19 mouse cellular contexts compared by ENCODE assay signal in genomic region chr9:44075996-44076763, GRCm38 (mm10). TPM values are rescaled to one million over a fixed set of nuclear protein-coding genes. Genes with fewer than 3 reads are reported as not detected.
DNase-seq lines count a peak whose midpoint lies in the region; ATAC-seq and TF ChIP-seq lines count a peak whose summit lies in the region.
"Had no signal": no experiment of that assay in that cellular context is flagged by ENCODE, and none has a peak within 500 bp of the region (broad histone marks: within the 10 kb centered on the region; RNA-seq: fewer than 3 reads in every experiment).

No protein-coding gene starts in this region.

- no peak for TF ChIP-seq EP300 in stomach, postnatal 0 days (optimal IDR thresholded peaks at IDR 0.05)

- H3K4me2 ChIP-seq in kidney, embryonic 15.5 days, result no peak overlapping the region
- H3K4me2 ChIP-seq in stomach, postnatal 0 days (replicated peaks; ENCODE audit: low read depth), result no peak overlapping the region
- no peak overlapping the region for H3K4me2 ChIP-seq in intestine, embryonic 16.5 days (ENCODE audit: low read depth, low read length)
- H3K4me2 ChIP-seq: liver, embryonic 11.5 days; lung, embryonic 14.5 days; midbrain, embryonic 15.5 days; neural tube, embryonic 12.5 days had no signal

- peak overlapping the region; percentile 76 for H3K4me3 ChIP-seq in gastrocnemius, adult 2 months
- H3K4me3 ChIP-seq in kidney, adult 2 months (ENCODE audit: insufficient read depth, low read depth, low read length), result peak overlapping the region; percentile 30
- no peak overlapping the region for H3K4me3 ChIP-seq in kidney, embryonic 15.5 days (replicated peaks)
- H3K4me3 ChIP-seq in stomach, postnatal 0 days (ENCODE audit: low read depth, low read length), result no peak overlapping the region
- H3K4me3 ChIP-seq in intestine, embryonic 16.5 days (ENCODE audit: low read length), result no peak overlapping the region
- H3K4me3 ChIP-seq: hindbrain, embryonic 10.5 days; midbrain, embryonic 15.5 days; neural tube, embryonic 12.5 days had no signal

- no peak for DNase-seq in gastrocnemius, adult 2 months
- DNase-seq in gastrocnemius, postnatal 36 days, result no peak
- DNase-seq in kidney, adult 2 months, result peak; percentile 66
- no peak for DNase-seq in kidney, postnatal 14 days
- DNase-seq in stomach, postnatal 0 days (ENCODE audit: low spot score), result no peak
- DNase-seq: thymus, adult 18-20 months had no signal

- TF ChIP-seq POLR2A in kidney, adult 2 months (IDR thresholded peaks at IDR 0.05; ENCODE audit: low read depth, low read length), result no peak

- ATAC-seq in kidney, embryonic 15.5 days (replicated peaks; ENCODE audit: low FRiP score), result no peak
- ATAC-seq in stomach, postnatal 0 days (ENCODE audit: low FRiP score, low TSS enrichment), result no peak
- ATAC-seq in intestine, embryonic 16.5 days, result no peak
- ATAC-seq: forebrain, embryonic 16.5 days; midbrain, embryonic 15.5 days had no signal

- H3K9me3 ChIP-seq in kidney, embryonic 15.5 days (replicated peaks), result no peaks in the 10 kb centered on the region
- no peaks in the 10 kb centered on the region for H3K9me3 ChIP-seq in stomach, postnatal 0 days (ENCODE audit: control insufficient read depth, low read length)
- no peaks in the 10 kb centered on the region for H3K9me3 ChIP-seq in intestine, embryonic 16.5 days (ENCODE audit: control insufficient read depth, low read length)
- H3K9me3 ChIP-seq: G1E; hindbrain, embryonic 10.5 days; midbrain, embryonic 15.5 days; neural tube, embryonic 12.5 days had no signal

- intact Hi-C loops in gastrocnemius, adult 2 months (cut with DNase I), result no loop called here
- intact Hi-C loops in gastrocnemius, postnatal 36 days (cut with DNase I), result no loop called here

- H3K36me3 ChIP-seq in kidney, adult 2 months (ENCODE audit: control insufficient read depth, insufficient read depth, low read length), result no peaks in the 10 kb centered on the region
- no peaks in the 10 kb centered on the region for H3K36me3 ChIP-seq in kidney, embryonic 15.5 days
- H3K36me3 ChIP-seq in stomach, postnatal 0 days (ENCODE audit: control insufficient read depth, insufficient read depth, low read length), result no peaks in the 10 kb centered on the region
- no peaks in the 10 kb centered on the region for H3K36me3 ChIP-seq in intestine, embryonic 16.5 days (ENCODE audit: control insufficient read depth, insufficient read depth, low read length)
- H3K36me3 ChIP-seq: midbrain, embryonic 15.5 days; neural tube, embryonic 12.5 days had no signal

- no peaks in the 10 kb centered on the region for H3K27me3 ChIP-seq in kidney, adult 2 months (replicated peaks; ENCODE audit: control insufficient read depth, insufficient read depth, low read length)
- no peaks in the 10 kb centered on the region for H3K27me3 ChIP-seq in kidney, embryonic 15.5 days
- H3K27me3 ChIP-seq in stomach, postnatal 0 days (ENCODE audit: control insufficient read depth, insufficient read depth, low read length), result no peaks in the 10 kb centered on the region
- H3K27me3 ChIP-seq in intestine, embryonic 16.5 days (replicated peaks; ENCODE audit: control insufficient read depth, insufficient read depth, low read length), result no peaks in the 10 kb centered on the region
- H3K27me3 ChIP-seq: midbrain, embryonic 15.5 days; neural tube, embryonic 12.5 days had no signal

- peak overlapping the region; percentile 97 for H3K27ac ChIP-seq in gastrocnemius, adult 2 months
- peak overlapping the region; percentile 60 for H3K27ac ChIP-seq in kidney, adult 2 months (ENCODE audit: insufficient read depth, low read depth, low read length)
- H3K27ac ChIP-seq in kidney, embryonic 15.5 days, result peak overlapping the region; percentile 2
- peak overlapping the region; percentile 30; the same call in 1 of the 2 replicates for H3K27ac ChIP-seq in stomach, postnatal 0 days (replicated peaks)
- H3K27ac ChIP-seq in intestine, embryonic 16.5 days (ENCODE audit: low read length), result no peak overlapping the region
- H3K27ac ChIP-seq: hindbrain, embryonic 10.5 days; macrophage; midbrain, embryonic 15.5 days; neural tube, embryonic 12.5 days had no signal

- peaks cover 47% of the 10 kb centered on the region for H3K4me1 ChIP-seq in kidney, adult 2 months (ENCODE audit: control insufficient read depth, insufficient read depth, low read length)
- peaks cover 78% of the 10 kb centered on the region for H3K4me1 ChIP-seq in kidney, embryonic 15.5 days
- H3K4me1 ChIP-seq in stomach, postnatal 0 days (replicated peaks; ENCODE audit: control insufficient read depth, insufficient read depth), result peaks cover 22% of the 10 kb centered on the region
- H3K4me1 ChIP-seq in intestine, embryonic 16.5 days (ENCODE audit: control insufficient read depth, insufficient read depth, low read length), result peaks cover 31% of the 10 kb centered on the region

- no peak for TF ChIP-seq CTCF in gastrocnemius, adult 2 months (IDR thresholded peaks at IDR 0.05)
- TF ChIP-seq CTCF in kidney, adult 2 months (conservative IDR thresholded peaks at IDR 0.05; ENCODE audit: insufficient read depth, insufficient read length, low read depth, low read length), result no peak
- no peak for TF ChIP-seq CTCF in stomach, postnatal 0 days (IDR thresholded peaks at IDR 0.05; ENCODE audit: low read depth)

- 46% methylated on average over 16 of the region's 16 CpGs for WGBS in kidney, adult 2 months
- WGBS in kidney, embryonic 15.5 days, result 69% methylated on average over 16 of the region's 16 CpGs
- 68% methylated on average over 16 of the region's 16 CpGs for WGBS in stomach, postnatal 0 days
- WGBS in intestine, embryonic 16.5 days, result 67% methylated on average over 16 of the region's 16 CpGs

- H3K9ac ChIP-seq in kidney, embryonic 15.5 days, result no peak overlapping the region
- peak overlapping the region; percentile 38; the same call in 1 of the 2 replicates for H3K9ac ChIP-seq in stomach, postnatal 0 days (ENCODE audit: low read length)
- H3K9ac ChIP-seq in intestine, embryonic 16.5 days (ENCODE audit: low read depth, low read length), result no peak overlapping the region
- H3K9ac ChIP-seq: lung, embryonic 14.5 days; midbrain, embryonic 15.5 days; neural tube, embryonic 12.5 days had no signal

RNA-seq across cellular contexts. Expression of gene Usp2, which starts 9.4 kb away (rescaled TPM):
- total RNA-seq in gastrocnemius, adult 2 months (2021), result 100 to 1,000 TPM; 223 to 228 TPM
- total RNA-seq in gastrocnemius, postnatal 36 days (2021), result 100 to 1,000 TPM; 236 to 254 TPM
- 55.5 and 66.8 TPM in 2 replicates for polyA plus RNA-seq in kidney, adult 2 months (2012; rRNA removed)
- polyA plus RNA-seq in kidney, embryonic 15.5 days (2015; fragmentation: Nextera tagmentation; extraction: Ambion mirVana), result 31.9 and 36.8 TPM in 2 replicates
- polyA plus RNA-seq in stomach, postnatal 0 days (2015; fragmentation: Nextera tagmentation; extraction: Ambion mirVana), result 11.6 and 20.2 TPM in 2 replicates
- polyA plus RNA-seq in intestine, embryonic 16.5 days (2015; fragmentation: Nextera tagmentation; extraction: Ambion mirVana), result 13.2 and 15.6 TPM in 2 replicates

RNA-seq across cellular contexts. Expression of gene Mfrp, which starts 25.3 kb away (rescaled TPM):
- not detected for total RNA-seq in gastrocnemius, adult 2 months (2021)
- total RNA-seq in gastrocnemius, postnatal 36 days (2021), result not detected
- polyA plus RNA-seq in kidney, adult 2 months (2012; rRNA removed), result 4.4 and 5.4 TPM in 2 replicates
- 0.13 TPM in 1 of 2 replicates, not detected in the other for polyA plus RNA-seq in kidney, embryonic 15.5 days (2015; fragmentation: Nextera tagmentation; extraction: Ambion mirVana)
- polyA plus RNA-seq in stomach, postnatal 0 days (2015; fragmentation: Nextera tagmentation; extraction: Ambion mirVana), result not detected in 2 replicates
- polyA plus RNA-seq in intestine, embryonic 16.5 days (2015; fragmentation: Nextera tagmentation; extraction: Ambion mirVana), result 0.18 and 0.24 TPM in 2 replicates
- total RNA-seq: adrenal gland, adult 18-20 months; G1E; gastrocnemius, adult 8-10 months had no signal
- polyA plus RNA-seq: forebrain, embryonic 16.5 days; G1E; macrophage had no signal

RNA-seq across cellular contexts. Expression of gene C1qtnf5, which starts 30.9 kb away (rescaled TPM):
- total RNA-seq in gastrocnemius, adult 2 months (2021), result 1 to 10 TPM; 2.5 to 7.6 TPM
- total RNA-seq in gastrocnemius, postnatal 36 days (2021), result 1 to 10 TPM; 6.7 to 9.6 TPM
- 16.8 and 19.6 TPM in 2 replicates for polyA plus RNA-seq in kidney, adult 2 months (2012; rRNA removed)
- 4.5 and 5.2 TPM in 2 replicates for polyA plus RNA-seq in kidney, embryonic 15.5 days (2015; fragmentation: Nextera tagmentation; extraction: Ambion mirVana)
- polyA plus RNA-seq in stomach, postnatal 0 days (2015; fragmentation: Nextera tagmentation; extraction: Ambion mirVana), result 5.3 and 6.5 TPM in 2 replicates
- 2.7 and 3.0 TPM in 2 replicates for polyA plus RNA-seq in intestine, embryonic 16.5 days (2015; fragmentation: Nextera tagmentation; extraction: Ambion mirVana)
- total RNA-seq: G1E had no signal
- polyA plus RNA-seq: macrophage had no signal

RNA-seq across cellular contexts. Expression of gene Thy1, which starts 33.0 kb away (rescaled TPM):
- total RNA-seq in gastrocnemius, adult 2 months (2021), result 1 to 10 TPM; 9.3 to 9.8 TPM
- total RNA-seq in gastrocnemius, postnatal 36 days (2021), result 10 to 100 TPM; 13.2 to 18.7 TPM
- polyA plus RNA-seq in kidney, adult 2 months (2012; rRNA removed), result 9.2 and 20.6 TPM in 2 replicates
- 9.6 and 10.2 TPM in 2 replicates for polyA plus RNA-seq in kidney, embryonic 15.5 days (2015; fragmentation: Nextera tagmentation; extraction: Ambion mirVana)
- 4.2 and 4.5 TPM in 2 replicates for polyA plus RNA-seq in stomach, postnatal 0 days (2015; fragmentation: Nextera tagmentation; extraction: Ambion mirVana)
- 1.8 TPM in 2 replicates for polyA plus RNA-seq in intestine, embryonic 16.5 days (2015; fragmentation: Nextera tagmentation; extraction: Ambion mirVana)
- total RNA-seq: G1E had no signal
- polyA plus RNA-seq: G1E had no signal

RNA-seq across cellular contexts. Expression of gene Gm49380, which starts 37.1 kb away (rescaled TPM):
- 1 to 10 TPM in 1 of 2 experiments, under 1 TPM in 1; 0.71 to 1.4 TPM for total RNA-seq in gastrocnemius, adult 2 months (2021)
- 1 to 10 TPM in 1 of 2 experiments, under 1 TPM in 1; 0.57 to 1.3 TPM for total RNA-seq in gastrocnemius, postnatal 36 days (2021)
- polyA plus RNA-seq in kidney, adult 2 months (2012; rRNA removed), result not detected in 2 replicates
- 0.17 and 0.21 TPM in 2 replicates for polyA plus RNA-seq in kidney, embryonic 15.5 days (2015; fragmentation: Nextera tagmentation; extraction: Ambion mirVana)
- 0.05 TPM in 1 of 2 replicates, not detected in the other for polyA plus RNA-seq in stomach, postnatal 0 days (2015; fragmentation: Nextera tagmentation; extraction: Ambion mirVana)
- 0.05 and 0.12 TPM in 2 replicates for polyA plus RNA-seq in intestine, embryonic 16.5 days (2015; fragmentation: Nextera tagmentation; extraction: Ambion mirVana)
- total RNA-seq: left cerebral cortex, postnatal 10 days had no signal
- polyA plus RNA-seq: G1E; liver, embryonic 11.5 days had no signal

Comparison
In these comparisons a context has a peak if more than half of its experiments do, and no peak if none do; other contexts are left out.
1. H3K4me3 ChIP-seq: peak in gastrocnemius, adult 2 months (single experiment) and kidney, adult 2 months (single experiment); none in kidney, embryonic 15.5 days (single experiment), stomach, postnatal 0 days (single experiment) and intestine, embryonic 16.5 days (single experiment).